Comparison of ENCODE assay signal across 27 mouse cellular contexts in genomic region chr4:114453101-114453500, GRCm38 (mm10). TPM values are rescaled to one million over a fixed set of nuclear protein-coding genes. Genes with fewer than 3 reads are reported as not detected.
DNase-seq lines count a peak whose midpoint lies in the region; ATAC-seq lines count a peak whose summit lies in the region.
"Had no signal": no experiment of that assay in that cellular context is flagged by ENCODE, and none has a peak within 500 bp of the region (broad histone marks: within the 10 kb centered on the region; RNA-seq: fewer than 3 reads in every experiment).

No protein-coding gene starts in this region.

- no peaks in the 10 kb centered on the region for H3K9me3 ChIP-seq in kidney, embryonic 16.5 days (ENCODE audit: low read length)
- H3K9me3 ChIP-seq: embryonic facial prominence, embryonic 10.5 days; embryonic facial prominence, embryonic 13.5 days; forebrain, embryonic 12.5 days; forebrain, embryonic 15.5 days; heart, embryonic 12.5 days; heart, embryonic 15.5 days; hindbrain, embryonic 10.5 days; hindbrain, embryonic 13.5 days had no signal

- no peak for ATAC-seq in kidney, embryonic 16.5 days (ENCODE audit: low FRiP score, low TSS enrichment)
- ATAC-seq: CD4-positive, CD25-positive, alpha-beta regulatory T cell, adult 4 months; forebrain, embryonic 15.5 days had no signal

- peaks cover 24% of the 10 kb centered on the region for H3K4me1 ChIP-seq in kidney, embryonic 16.5 days (ENCODE audit: insufficient read depth, low read length)
- H3K4me1 ChIP-seq: embryonic facial prominence, embryonic 10.5 days; forebrain, embryonic 12.5 days; hindbrain, embryonic 10.5 days; hindbrain, embryonic 13.5 days had no signal

- DNase-seq in kidney, adult 8-10 months, result peak; percentile 34 to 39
- DNase-seq in kidney, postnatal 4 days, result no peak
- DNase-seq in kidney, postnatal 10 days, result no peak
- peak; percentile 20 to 35 for DNase-seq in kidney, postnatal 36 days
- no peak for DNase-seq in retina, postnatal 1 day
- DNase-seq: adrenal gland, adult 2 months; adrenal gland, postnatal 14 days; cerebellum, adult 11-12 months; cerebellum, adult 8-10 months; cerebellum, postnatal 10 days; cerebellum, postnatal 36 days; embryo, embryonic 11 days; gastrocnemius, postnatal 25 days; heart, adult 18-20 months; heart, postnatal 10 days; heart, postnatal 36 days had no signal

- no peaks in the 10 kb centered on the region for H3K36me3 ChIP-seq in kidney, embryonic 16.5 days (ENCODE audit: insufficient read depth, low read length)
- H3K36me3 ChIP-seq: embryonic facial prominence, embryonic 10.5 days; embryonic facial prominence, embryonic 13.5 days; forebrain, embryonic 12.5 days; forebrain, embryonic 15.5 days; heart, embryonic 12.5 days; heart, embryonic 15.5 days; hindbrain, embryonic 10.5 days; hindbrain, embryonic 13.5 days had no signal

- no peak overlapping the region for H3K4me2 ChIP-seq in kidney, embryonic 16.5 days (replicated peaks; ENCODE audit: low read depth, low read length)
- H3K4me2 ChIP-seq: embryonic facial prominence, embryonic 13.5 days; forebrain, embryonic 12.5 days; forebrain, embryonic 15.5 days; heart, embryonic 12.5 days; heart, embryonic 15.5 days; hindbrain, embryonic 13.5 days had no signal

- no peak overlapping the region for H3K9ac ChIP-seq in kidney, embryonic 16.5 days (replicated peaks; ENCODE audit: low read length)
- H3K9ac ChIP-seq: embryonic facial prominence, embryonic 13.5 days; forebrain, embryonic 12.5 days; forebrain, embryonic 15.5 days; heart, embryonic 12.5 days; heart, embryonic 15.5 days; hindbrain, embryonic 13.5 days had no signal

- no peak overlapping the region for H3K4me3 ChIP-seq in kidney, embryonic 16.5 days (ENCODE audit: low read length)
- H3K4me3 ChIP-seq: embryonic facial prominence, embryonic 10.5 days; embryonic facial prominence, embryonic 13.5 days; erythroblast, embryonic 14.5 days; forebrain, embryonic 12.5 days; forebrain, embryonic 15.5 days; heart, embryonic 12.5 days; heart, embryonic 15.5 days; hindbrain, embryonic 10.5 days; hindbrain, embryonic 13.5 days had no signal

- WGBS in kidney, embryonic 16.5 days, result 63% methylated on average over 3 of the region's 3 CpGs

- peak overlapping the region; percentile 17 for H3K27ac ChIP-seq in kidney, embryonic 16.5 days (ENCODE audit: low read length)
- H3K27ac ChIP-seq: embryonic facial prominence, embryonic 10.5 days; embryonic facial prominence, embryonic 13.5 days; forebrain, embryonic 12.5 days; forebrain, embryonic 15.5 days; heart, embryonic 15.5 days; hindbrain, embryonic 10.5 days; hindbrain, embryonic 13.5 days had no signal

- H3K27me3 ChIP-seq in kidney, embryonic 16.5 days (ENCODE audit: insufficient read depth, low read length), result no peaks in the 10 kb centered on the region
- H3K27me3 ChIP-seq: embryonic facial prominence, embryonic 13.5 days; forebrain, embryonic 12.5 days; forebrain, embryonic 15.5 days; heart, embryonic 15.5 days; hindbrain, embryonic 13.5 days had no signal

RNA-seq across cellular contexts. Expression of gene Trabd2b, which starts 46.6 kb away (rescaled TPM):
- polyA plus RNA-seq in kidney, embryonic 16.5 days (2015; fragmentation: Nextera tagmentation; extraction: Ambion mirVana), result 5.7 and 6.1 TPM in 2 replicates
- polyA plus RNA-seq: CD4-positive, CD25-positive, alpha-beta regulatory T cell, adult 4 months; erythroblast, embryonic 14.5 days had no signal

Comparison
In these comparisons a context has a peak if more than half of its experiments do, and no peak if none do; other contexts are left out.
1. DNase-seq: peak in kidney, adult 8-10 months (2 of 2) and kidney, postnatal 36 days (2 of 2); none in kidney, postnatal 4 days (0 of 2), kidney, postnatal 10 days (single experiment) and retina, postnatal 1 day (single experiment).